Mouse (Mus musculus) heart, adult 2 months (tissue): Measurements from ENCODE around the gene Romo1. TPM values are rescaled to one million over a fixed set of nuclear protein-coding genes. Genes with fewer than 3 reads are reported as not detected.

Source experiments
- DNase-seq, 2 experiments: peaks; one replicate each; pipeline ENCODE4 v3.0.0; 2021
- H3K27ac ChIP-seq: fragments of 200-600 bp; 2 replicates; pipeline ENCODE4 v1.8.1; 2022
- H3K27me3 ChIP-seq: fragments of 200-500 bp; 2 replicates; pipeline ENCODE4 v1.6.1; 2012; ENCODE audit warnings: mild to moderate bottlenecking, low read length, inconsistent platforms, mixed read lengths; ENCODE audit not compliant: control insufficient read depth, insufficient read depth
- H3K36me3 ChIP-seq: fragments of 200-500 bp; 2 replicates; pipeline ENCODE4 v1.6.1; 2012; ENCODE audit warnings: low read length, inconsistent platforms; ENCODE audit not compliant: control insufficient read depth, insufficient read depth
- H3K4me1 ChIP-seq: fragments of 200-500 bp; 2 replicates; pipeline ENCODE4 v1.6.1; 2011; ENCODE audit warnings: low read length; ENCODE audit not compliant: control insufficient read depth, insufficient read depth
- H3K4me3 ChIP-seq: fragments of 200-600 bp; 2 replicates; pipeline ENCODE4 v1.8.1; 2022
- H3K79me2 ChIP-seq: fragments of 200-500 bp; replicated peaks from 2 replicates; pipeline ENCODE4 v1.6.1; 2012; ENCODE audit warnings: mild to moderate bottlenecking, inconsistent platforms, low read length, moderate library complexity, mixed read lengths; ENCODE audit not compliant: control insufficient read depth, insufficient read depth
- H3K9ac ChIP-seq: fragments of 200-500 bp; 2 replicates; pipeline ENCODE4 v1.6.1; 2012; ENCODE audit warnings: low read depth, mild to moderate bottlenecking, control low read depth, inconsistent platforms, low read length, mixed read lengths
- CTCF ChIP-seq: fragments of 200-600 bp; IDR thresholded peaks from 2 replicates; pipeline ENCODE4 v1.8.1; 2022; ENCODE audit warnings: antibody characterized with exemption, mild to moderate bottlenecking, moderate library complexity
- EP300 ChIP-seq: fragments of 200-500 bp; IDR thresholded peaks from 2 replicates; pipeline ENCODE4 v1.6.1; 2011; ENCODE audit warnings: low read depth, low read length, control low read depth; ENCODE audit not compliant: insufficient read depth
- POLR2A ChIP-seq: fragments of 200-500 bp; IDR thresholded peaks from 2 replicates; pipeline ENCODE4 v1.6.1; 2011; ENCODE audit warnings: mild to moderate bottlenecking, low read depth, low read length, control low read depth; ENCODE audit not compliant: insufficient read depth
- WGBS: fragments of 180-500 bp; shearing (Covaris S2); methylation state at CpG from one replicate; pipeline ENCODE4 v1.1.7; 2018; 5-methylcytosine and 5-hydroxymethylcytosine counted together
- intact Hi-C: fragments of 180-260 bp; cut with DNase I; formaldehyde crosslinking; loops from one replicate; pipeline ENCODE4 v1.15.1; 2025
- polyA plus RNA-seq: library from polyadenylated mRNA; depleted of rRNA; stranded (reverse); fragments of >200 nt; gene quantifications from 2 replicates; pipeline ENCODE4 v1.2.3, GENCODE M21; 2012
- total RNA-seq, 2 experiments: library from RNA; stranded (reverse); gene quantifications; 2 replicates each; pipeline ENCODE4 v1.2.3; 2021

Gene Romo1
- total and polyA plus RNA-seq, 3 experiments, result 304 to 367 (median 321) TPM

DNA sequence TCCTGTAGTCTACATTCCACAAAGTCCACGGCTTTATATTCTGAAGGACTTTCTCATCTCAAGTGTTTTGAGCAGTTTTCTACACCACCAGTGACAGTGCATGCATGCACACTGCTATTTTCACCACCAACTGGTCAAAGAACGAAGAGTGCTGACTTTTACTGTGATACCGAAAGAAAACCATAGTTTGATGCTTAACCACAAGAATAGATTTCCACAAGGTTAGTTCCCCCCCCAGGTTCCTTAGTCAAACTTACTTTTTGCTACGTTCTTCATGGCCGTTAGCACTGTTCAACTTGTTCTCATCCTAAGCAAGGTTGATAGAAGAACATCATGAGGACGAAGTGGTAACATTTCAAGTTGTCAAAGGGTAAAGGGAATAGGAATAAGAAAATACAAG, 33.2 kb downstream of the Romo1 start:
- no peaks in the 10 kb centered on the region for H3K27me3 ChIP-seq
- H3K9ac ChIP-seq, result no peak overlapping the region
- peak overlapping the region; percentile 11; the same call in 1 of the 2 replicates for H3K4me3 ChIP-seq
- intact Hi-C loops, result loop anchor here (2.0 kb wide), 1 partner anchor 22 kb away; no protein-coding TSS in a partner anchor
- peaks cover 6% of the 10 kb centered on the region for H3K79me2 ChIP-seq
- peaks cover 9% of the 10 kb centered on the region for H3K4me1 ChIP-seq
- TF ChIP-seq EP300 (no peak), CTCF (no peak), POLR2A (no peak)
- no peak overlapping the region for H3K27ac ChIP-seq
- peaks cover 55% of the 10 kb centered on the region for H3K36me3 ChIP-seq
- WGBS, result 37% methylated on average over 6 of the region's 6 CpGs
- no peak for DNase-seq

DNA sequence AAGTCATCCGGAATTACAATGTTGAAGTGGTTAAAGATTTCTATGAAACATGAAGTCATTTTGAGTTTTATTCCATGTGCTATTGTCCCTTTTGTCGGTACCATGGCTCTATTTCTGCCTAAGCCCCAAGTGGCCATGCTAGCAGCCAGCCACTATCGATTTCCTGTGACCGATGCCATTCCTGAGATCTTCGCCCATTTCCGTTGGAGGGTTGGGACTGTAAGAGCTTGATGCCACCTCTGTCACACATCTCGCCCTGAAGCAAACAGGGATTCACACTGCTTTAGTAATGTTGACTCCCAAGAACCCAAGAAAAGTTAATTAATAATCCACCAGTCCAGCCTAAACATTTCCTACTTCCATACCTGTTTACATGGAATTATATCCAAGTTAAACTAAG, 33.8 kb downstream of the Romo1 start:
- Histone ChIP-seq H3K4me3 (peak overlapping the region; percentile 82), H3K79me2 (peaks cover 6% of the 10 kb centered on the region), H3K36me3 (peaks cover 51% of the 10 kb centered on the region), H3K4me1 (peaks cover 9% of the 10 kb centered on the region), H3K27me3 (no peaks in the 10 kb centered on the region), H3K9ac (peak overlapping the region; percentile 2; the same call in 1 of the 2 replicates), H3K27ac (no peak overlapping the region)
- intact Hi-C loops, result loop anchor here (2.0 kb wide), 1 partner anchor 23 kb away; no protein-coding TSS in a partner anchor
- DNase-seq, result no peak
- TF ChIP-seq EP300, result no peak
- TF ChIP-seq CTCF, result no peak
- TF ChIP-seq POLR2A, result 0 out of 2 replicates have a peak, but pooled peaks have one; percentile 9
- WGBS, result 11% methylated on average over 7 of the region's 7 CpGs

DNA sequence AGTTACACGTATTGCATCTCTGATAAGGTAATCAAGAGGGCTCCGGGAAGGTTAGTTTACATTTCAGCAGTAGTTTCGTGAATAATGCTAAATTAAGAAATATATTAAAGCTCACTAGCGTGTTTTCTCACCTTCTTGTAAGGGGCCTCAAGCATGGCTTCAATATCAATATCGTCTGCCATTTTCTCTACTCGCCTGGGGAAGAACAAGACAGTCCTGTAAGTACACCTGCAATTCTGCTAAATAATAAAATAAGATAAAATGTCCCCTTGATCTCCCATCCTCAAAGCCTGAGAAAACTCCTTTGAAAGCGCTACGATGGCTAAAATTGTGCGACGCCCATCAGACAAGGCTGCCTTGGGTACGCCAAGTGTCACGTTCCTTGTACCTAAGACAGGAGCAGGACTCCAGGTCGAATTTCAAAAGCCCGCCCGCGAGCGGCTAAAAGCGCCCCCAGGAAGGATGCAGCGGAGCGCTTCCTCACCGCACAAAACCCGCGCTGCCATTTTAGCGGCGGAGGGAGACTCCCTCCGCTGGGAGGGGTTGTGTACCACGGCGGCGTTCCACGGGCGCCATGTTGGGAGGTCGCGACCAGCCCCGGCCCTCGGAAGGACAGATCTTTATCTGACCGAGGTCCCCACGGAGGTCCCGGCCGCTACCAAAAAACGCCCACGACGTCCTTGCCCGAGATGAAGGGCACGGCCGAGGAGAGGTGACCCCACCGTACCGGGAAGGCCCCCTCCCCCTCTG, 35.4 kb downstream of the Romo1 start:
- Histone ChIP-seq H3K36me3 (peaks cover 41% of the 10 kb centered on the region), H3K27me3 (no peaks in the 10 kb centered on the region), H3K27ac (peak overlapping the region; percentile 100), H3K4me3 (peak overlapping the region; percentile 82), H3K79me2 (peaks cover 6% of the 10 kb centered on the region), H3K9ac (peak overlapping the region; percentile 100), H3K4me1 (peaks cover 9% of the 10 kb centered on the region)
- under 1% methylated on average over 47 of the region's 47 CpGs for WGBS
- peak; percentile 85 to 86 for DNase-seq
- intact Hi-C loops, result no loop called here
- TF ChIP-seq EP300 (0 out of 2 replicates have a peak, but pooled peaks have one; percentile 40), POLR2A (peak; percentile 18; the same call in 1 of the 2 replicates), CTCF (peak; percentile 33)

DNA sequence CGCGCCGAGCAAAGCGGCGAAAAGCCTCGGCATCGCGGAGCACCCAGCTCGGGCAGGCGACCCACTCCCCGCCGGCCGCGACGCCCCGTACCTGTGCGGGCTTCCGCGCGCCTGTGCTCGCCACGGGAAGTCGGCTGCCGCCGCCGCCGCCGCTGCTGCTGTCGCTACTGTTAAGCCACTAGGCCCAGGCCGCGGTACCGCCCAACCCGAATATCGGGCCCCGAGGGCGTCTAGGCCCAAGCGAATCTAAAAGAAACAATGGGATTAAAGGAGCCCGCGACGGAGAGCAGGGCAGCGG, 35.9 kb downstream of the Romo1 start:
- H3K27ac ChIP-seq, result peak overlapping the region; percentile 100
- H3K4me1 ChIP-seq, result peaks cover 9% of the 10 kb centered on the region
- no peak for TF ChIP-seq CTCF
- no peak for TF ChIP-seq EP300
- no peak for TF ChIP-seq POLR2A
- intact Hi-C loops, result loop anchor here (1.0 to 5.0 kb wide), 3 partner anchors 15 to 99 kb away; no protein-coding TSS in a partner anchor
- WGBS, result 0% methylated on average over 41 of the region's 41 CpGs
- H3K36me3 ChIP-seq, result peaks cover 36% of the 10 kb centered on the region
- DNase-seq, result no peak
- peak overlapping the region; percentile 100 for H3K9ac ChIP-seq
- no peaks in the 10 kb centered on the region for H3K27me3 ChIP-seq
- peak overlapping the region; percentile 82 for H3K4me3 ChIP-seq
- H3K79me2 ChIP-seq, result peaks cover 6% of the 10 kb centered on the region

DNA sequence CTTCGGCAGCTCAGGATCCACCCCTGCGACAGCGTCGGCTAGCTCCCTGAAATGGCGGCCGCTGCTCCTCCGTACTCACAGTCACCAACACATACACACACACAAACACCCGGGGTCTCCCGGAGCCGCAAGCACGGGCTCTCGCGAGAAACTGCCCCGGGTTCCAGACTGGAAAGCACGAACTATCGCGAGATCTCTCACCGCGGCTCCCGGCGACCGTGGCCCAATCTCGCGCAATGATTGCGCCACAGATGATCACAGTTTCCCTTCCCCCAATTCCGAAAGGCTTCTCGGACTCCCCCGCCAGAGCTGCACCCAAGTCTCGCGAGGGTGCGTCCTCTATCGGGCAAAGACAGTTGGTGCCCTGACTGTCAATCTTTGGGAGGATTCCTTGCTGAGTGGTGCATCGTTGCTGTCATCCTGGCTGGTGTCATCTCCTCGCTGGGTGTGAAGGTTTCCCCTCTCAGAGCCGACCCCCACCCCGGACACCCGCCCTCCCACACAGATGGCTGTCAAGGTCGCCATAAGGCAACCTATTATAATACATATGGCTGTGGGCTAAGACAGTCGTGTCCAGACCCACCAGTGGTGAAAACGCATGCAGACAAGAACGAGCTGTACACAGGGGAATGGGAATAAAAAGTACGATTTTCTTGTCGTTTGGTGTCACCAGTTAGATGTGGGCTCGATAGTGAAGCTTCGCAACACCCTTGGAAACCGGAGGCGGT, 36.4 kb downstream of the Romo1 start, which contains the start of gene Rbm39:
Gene Rbm39 (minus strand): TSS at position 145 of the 728 bp plus-strand sequence.
- DNase-seq, result peak; percentile 100
- intact Hi-C loops, result loop anchor here (1.0 to 5.0 kb wide), 3 partner anchors 14 to 99 kb away; no protein-coding TSS in a partner anchor
- H3K4me1 ChIP-seq, result peaks cover 7% of the 10 kb centered on the region
- peak within 1 kb of the TSS; percentile 100 for H3K27ac ChIP-seq
- 1% methylated on average over 47 of the region's 47 CpGs for WGBS
- peak within 1 kb of the TSS; percentile 82 for H3K4me3 ChIP-seq
- no peaks in the 10 kb centered on the region for H3K27me3 ChIP-seq
- peaks cover 32% of the 10 kb centered on the region for H3K36me3 ChIP-seq
- peaks cover 6% of the 10 kb centered on the region for H3K79me2 ChIP-seq
- TF ChIP-seq EP300 (peak; percentile 82; the same call in 1 of the 2 replicates), CTCF (peak; percentile 76), POLR2A (peak; percentile 90)
- peak within 1 kb of the TSS; percentile 100 for H3K9ac ChIP-seq
